Mouse (Mus musculus): ENCODE measurements around the gene Fbxl20.

- no peak for TF ChIP-seq CTCF (IDR thresholded peaks at IDR 0.05)
- no peak for TF ChIP-seq EP300 (IDR thresholded peaks at IDR 0.05)
Measured at GRCm38 (mm10) chr11:98047745-98048144, 102.5 kb downstream of the Fbxl20 start.

Data from lung, postnatal 0 days (tissue).